Mouse (Mus musculus) olfactory bulb, adult 2 months (tissue): ENCODE results near the gene Cadm1. TPM values are rescaled to one million over a fixed set of nuclear protein-coding genes. Genes with fewer than 3 reads are reported as not detected.

Experiments
- H3K27ac ChIP-seq: fragments of 200-500 bp; 2 replicates; pipeline ENCODE4 v1.5.1; 2012; ENCODE audit warnings: low read depth, low read length; ENCODE audit not compliant: insufficient read depth
- H3K4me1 ChIP-seq: fragments of 200-500 bp; 2 replicates; pipeline ENCODE4 v1.6.1; 2012; ENCODE audit warnings: low read length; ENCODE audit not compliant: control insufficient read depth, insufficient read depth
- H3K4me3 ChIP-seq: fragments of 200-500 bp; 2 replicates; pipeline ENCODE4 v1.5.1; 2012; ENCODE audit warnings: mild to moderate bottlenecking, low read depth, low read length, moderate library complexity; ENCODE audit not compliant: insufficient read depth
- CTCF ChIP-seq: fragments of 200-500 bp; IDR thresholded peaks from 2 replicates; pipeline ENCODE4 v1.5.1; 2012; ENCODE audit warnings: low read depth, mild to moderate bottlenecking, low read length, moderate library complexity; ENCODE audit not compliant: insufficient read depth
- POLR2A ChIP-seq: fragments of 200-500 bp; IDR thresholded peaks from 2 replicates; pipeline ENCODE4 v1.6.1; 2012; ENCODE audit warnings: mild to moderate bottlenecking, low read depth, low read length, moderate library complexity; ENCODE audit not compliant: insufficient read depth
- WGBS: fragments of 180-500 bp; shearing (Covaris S2); methylation state at CpG from one replicate; pipeline ENCODE4 v1.1.7; 2018; 5-methylcytosine and 5-hydroxymethylcytosine counted together
- polyA plus RNA-seq: library from polyadenylated mRNA; stranded (reverse); fragments of >200 nt; gene quantifications from 2 replicates; pipeline ENCODE4 v1.2.4, GENCODE M21; 2012; ENCODE audit warnings: low replicate concordance; ENCODE audit not compliant: missing spikeins, insufficient read depth, insufficient read length

The Cadm1 gene
- polyA plus RNA-seq, 1 experiment, result not detected

GRCm38 (mm10) chr9:47545245-47545644 is 15.3 kb downstream of the Cadm1 start:
- 66% methylated on average over 7 of the region's 7 CpGs for WGBS
- H3K4me1 ChIP-seq, result peaks cover 9% of the 10 kb centered on the region; the same call in 1 of the 2 replicates
- H3K27ac ChIP-seq, result no peak overlapping the region
- no peak for TF ChIP-seq POLR2A
- no peak for TF ChIP-seq CTCF
- H3K4me3 ChIP-seq, result no peak overlapping the region

GRCm38 (mm10) chr9:47545667-47546066 is 15.7 kb downstream of the Cadm1 start:
- Histone ChIP-seq H3K4me1 (peaks cover 9% of the 10 kb centered on the region; the same call in 1 of the 2 replicates), H3K27ac (no peak overlapping the region), H3K4me3 (no peak overlapping the region)
- TF ChIP-seq POLR2A (no peak), CTCF (no peak)
- WGBS, result 38% methylated on average over 12 of the region's 12 CpGs

GRCm38 (mm10) chr9:47548402-47548801 is 18.4 kb downstream of the Cadm1 start:
- H3K4me1 ChIP-seq, result peaks cover 11% of the 10 kb centered on the region; the same call in 1 of the 2 replicates
- 94% methylated on average over 12 of the region's 12 CpGs for WGBS
- H3K4me3 ChIP-seq, result no peak overlapping the region
- no peak overlapping the region for H3K27ac ChIP-seq
- TF ChIP-seq POLR2A (no peak), CTCF (no peak)

GRCm38 (mm10) chr9:47548916-47549315 is 18.9 kb downstream of the Cadm1 start:
- Histone ChIP-seq H3K4me1 (peaks cover 11% of the 10 kb centered on the region; the same call in 1 of the 2 replicates), H3K27ac (no peak overlapping the region), H3K4me3 (no peak overlapping the region)
- TF ChIP-seq CTCF (no peak), POLR2A (no peak)
- WGBS, result 79% methylated on average over 5 of the region's 5 CpGs

GRCm38 (mm10) chr9:47552960-47553575 is 23.1 kb downstream of the Cadm1 start:
- WGBS, result 89% methylated on average over 10 of the region's 10 CpGs

GRCm38 (mm10) chr9:47560726-47561125 is 30.8 kb downstream of the Cadm1 start:
- 96% methylated on average over 3 of the region's 3 CpGs for WGBS
- Histone ChIP-seq H3K4me1 (peaks cover 9% of the 10 kb centered on the region), H3K27ac (no peak overlapping the region), H3K4me3 (no peak overlapping the region)
- TF ChIP-seq CTCF (no peak), POLR2A (no peak)

More at GRCm38 (mm10) chr9:47552960-47553575, 23.1 kb downstream of the Cadm1 start:
- TF ChIP-seq POLR2A, result no peak
- no peak for TF ChIP-seq CTCF
- Histone ChIP-seq H3K4me1 (peaks cover 6% of the 10 kb centered on the region; the same call in 1 of the 2 replicates), H3K27ac (no peak overlapping the region), H3K4me3 (no peak overlapping the region)

- WGBS, result 90% methylated on average over 4 of the region's 4 CpGs
- Histone ChIP-seq H3K4me1 (peaks cover 9% of the 10 kb centered on the region), H3K4me3 (no peak overlapping the region), H3K27ac (no peak overlapping the region)
- no peak for TF ChIP-seq POLR2A
- TF ChIP-seq CTCF, result no peak
Observed at GRCm38 (mm10) chr9:47561596-47561995, 31.6 kb downstream of the Cadm1 start.

GRCm38 (mm10) chr9:47565088-47565487 is 35.1 kb downstream of the Cadm1 start:
- H3K27ac ChIP-seq, result no peak overlapping the region
- TF ChIP-seq POLR2A, result no peak
- TF ChIP-seq CTCF, result no peak
- H3K4me1 ChIP-seq, result peaks cover 6% of the 10 kb centered on the region
- H3K4me3 ChIP-seq, result no peak overlapping the region
- 59% methylated on average over 5 of the region's 5 CpGs for WGBS

GRCm38 (mm10) chr9:47567873-47568272 is 37.9 kb downstream of the Cadm1 start:
- H3K4me3 ChIP-seq, result no peak overlapping the region
- peaks cover 9% of the 10 kb centered on the region for H3K4me1 ChIP-seq
- H3K27ac ChIP-seq, result no peak overlapping the region
- 89% methylated on average over 6 of the region's 6 CpGs for WGBS
- TF ChIP-seq POLR2A (no peak), CTCF (no peak)

- Histone ChIP-seq H3K27ac (no peak overlapping the region), H3K4me1 (peaks cover 4% of the 10 kb centered on the region; the same call in 1 of the 2 replicates), H3K4me3 (no peak overlapping the region)
- 96% methylated on average over 4 of the region's 4 CpGs for WGBS
- TF ChIP-seq CTCF (no peak), POLR2A (no peak)
Observed at GRCm38 (mm10) chr9:47570184-47570583, 40.2 kb downstream of the Cadm1 start.

- 88% methylated on average over 7 of the region's 7 CpGs for WGBS
- Histone ChIP-seq H3K4me1 (peaks cover 4% of the 10 kb centered on the region; the same call in 1 of the 2 replicates), H3K27ac (no peak overlapping the region), H3K4me3 (no peak overlapping the region)
- no peak for TF ChIP-seq POLR2A
- TF ChIP-seq CTCF, result no peak
Observed at GRCm38 (mm10) chr9:47571461-47571860, 41.5 kb downstream of the Cadm1 start.
